Comparison of ENCODE assay signal across 25 mouse cellular contexts in genomic region chr10:103649848-103650247, GRCm38 (mm10).
DNase-seq lines count a peak whose midpoint lies in the region; ATAC-seq and TF ChIP-seq lines count a peak whose summit lies in the region.
"Had no signal": no experiment of that assay in that cellular context is flagged by ENCODE, and none has a peak within 500 bp of the region (broad histone marks: within the 10 kb centered on the region; RNA-seq: fewer than 3 reads in every experiment).

No protein-coding gene starts in this region.

- no peak for ATAC-seq in kidney, postnatal 0 days (replicated peaks; ENCODE audit: low FRiP score, low read depth)
- no peak for ATAC-seq in kidney, embryonic 15.5 days (replicated peaks; ENCODE audit: low FRiP score)
- ATAC-seq: CD4-positive, CD25-positive, alpha-beta regulatory T cell, adult 4 months; forebrain, embryonic 14.5 days; forebrain, embryonic 16.5 days had no signal

- H3K9me3 ChIP-seq in kidney, postnatal 0 days (replicated peaks; ENCODE audit: low read length), result no peaks in the 10 kb centered on the region
- no peaks in the 10 kb centered on the region for H3K9me3 ChIP-seq in kidney, embryonic 15.5 days (replicated peaks)
- H3K9me3 ChIP-seq: embryonic facial prominence, embryonic 13.5 days; forebrain, embryonic 10.5 days; forebrain, embryonic 12.5 days had no signal

- H3K9ac ChIP-seq in kidney, postnatal 0 days (ENCODE audit: low read depth, low read length), result no peak overlapping the region
- no peak overlapping the region for H3K9ac ChIP-seq in kidney, embryonic 15.5 days
- H3K9ac ChIP-seq: embryonic facial prominence, embryonic 13.5 days; forebrain, embryonic 12.5 days had no signal

- TF ChIP-seq CTCF in kidney, postnatal 0 days (IDR thresholded peaks at IDR 0.05; ENCODE audit: low read depth), result no peak
- no peak for TF ChIP-seq CTCF in embryonic fibroblast, embryonic 13.5 days (IDR thresholded peaks at IDR 0.05; ENCODE audit: borderline replicate concordance, insufficient read depth, low read length)

- H3K4me2 ChIP-seq in kidney, postnatal 0 days (ENCODE audit: low read length), result no peak overlapping the region
- no peak overlapping the region for H3K4me2 ChIP-seq in kidney, embryonic 15.5 days
- H3K4me2 ChIP-seq: embryonic facial prominence, embryonic 13.5 days; forebrain, embryonic 12.5 days had no signal

- no peak for TF ChIP-seq POLR2A in embryonic fibroblast, embryonic 13.5 days (IDR thresholded peaks at IDR 0.05; ENCODE audit: low read depth, low read length)

- no peaks in the 10 kb centered on the region for H3K27me3 ChIP-seq in kidney, postnatal 0 days (ENCODE audit: insufficient read depth, low read length)
- no peaks in the 10 kb centered on the region for H3K27me3 ChIP-seq in kidney, embryonic 15.5 days
- H3K27me3 ChIP-seq: CH12.LX; embryonic facial prominence, embryonic 13.5 days; forebrain, embryonic 12.5 days had no signal

- WGBS in kidney, postnatal 0 days, result 82% methylated on average over 3 of the region's 3 CpGs
- whole genome bisulfite sequencing in kidney, embryonic 15.5 days, result 85% methylated on average over 3 of the region's 3 CpGs

- no peak overlapping the region for H3K4me3 ChIP-seq in kidney, postnatal 0 days (replicated peaks; ENCODE audit: low read depth, low read length)
- no peak overlapping the region for H3K4me3 ChIP-seq in kidney, embryonic 15.5 days (replicated peaks)
- H3K4me3 ChIP-seq in embryonic fibroblast, embryonic 13.5 days (ENCODE audit: insufficient read depth, low read length), result no peak overlapping the region
- H3K4me3 ChIP-seq: embryonic facial prominence, embryonic 13.5 days; erythroblast, embryonic 14.5 days; forebrain, embryonic 10.5 days; forebrain, embryonic 12.5 days had no signal

- H3K4me1 ChIP-seq in kidney, postnatal 0 days (replicated peaks; ENCODE audit: insufficient read depth, low read length), result no peaks in the 10 kb centered on the region
- H3K4me1 ChIP-seq in kidney, embryonic 15.5 days, result no peaks in the 10 kb centered on the region
- no peaks in the 10 kb centered on the region; the same call in 1 of the 2 replicates for H3K4me1 ChIP-seq in embryonic fibroblast, embryonic 13.5 days (ENCODE audit: control insufficient read depth, insufficient read depth, low read length)
- H3K4me1 ChIP-seq: embryonic facial prominence, embryonic 13.5 days; forebrain, embryonic 10.5 days; forebrain, embryonic 12.5 days had no signal

- DNase-seq in kidney, postnatal 0 days (ENCODE audit: low spot score), result peak; percentile 3
- peak; percentile 1 for DNase-seq in 3T3-L1 (ENCODE audit: low read depth, low spot score)
- peak; percentile 0 for DNase-seq in Muller cell, postnatal 12 days (ENCODE audit: inconsistent ontology term)
- no peak for DNase-seq in lung, postnatal 4 days
- DNase-seq in heart, postnatal 10 days, result no peak
- DNase-seq: adrenal gland, adult 2 months; adrenal gland, postnatal 10 days; adrenal gland, postnatal 25 days; B cell, adult 2 months; cerebellum, adult 11-12 months; cerebellum, adult 2 months; cerebellum, adult 9-10 months; cerebellum, postnatal 10 days; cerebellum, postnatal 25 days had no signal

- no peak overlapping the region for H3K27ac ChIP-seq in kidney, postnatal 0 days
- H3K27ac ChIP-seq in kidney, embryonic 15.5 days, result no peak overlapping the region
- peak overlapping the region; percentile 61 for H3K27ac ChIP-seq in embryonic fibroblast, embryonic 13.5 days (ENCODE audit: insufficient read depth, low read length)
- H3K27ac ChIP-seq: embryonic facial prominence, embryonic 13.5 days; forebrain, embryonic 10.5 days; forebrain, embryonic 12.5 days had no signal

- no peaks in the 10 kb centered on the region for H3K36me3 ChIP-seq in kidney, postnatal 0 days (ENCODE audit: insufficient read depth, low read length)
- no peaks in the 10 kb centered on the region for H3K36me3 ChIP-seq in kidney, embryonic 15.5 days
- H3K36me3 ChIP-seq: embryonic facial prominence, embryonic 13.5 days; forebrain, embryonic 10.5 days; forebrain, embryonic 12.5 days; G1E had no signal

- intact Hi-C loops in heart, postnatal 10 days (cut with DNase I), result no loop called here

Comparison
In these comparisons a context has a peak if more than half of its experiments do, and no peak if none do; other contexts are left out.
1. DNase-seq: peak in kidney, postnatal 0 days (single experiment), 3T3-L1 (single experiment) and Muller cell, postnatal 12 days (single experiment); none in lung, postnatal 4 days (0 of 2) and heart, postnatal 10 days (0 of 2).